15 mouse cellular contexts compared by ENCODE assay signal in genomic region chr5:111595438-111595837, GRCm38 (mm10).
DNase-seq lines count a peak whose midpoint lies in the region; ATAC-seq and TF ChIP-seq lines count a peak whose summit lies in the region.
"Had no signal": no experiment of that assay in that cellular context is flagged by ENCODE, and none has a peak within 500 bp of the region (broad histone marks: within the 10 kb centered on the region; RNA-seq: fewer than 3 reads in every experiment).

No protein-coding gene starts in this region.

- no peak overlapping the region for H3K4me2 ChIP-seq in liver, postnatal 0 days (ENCODE audit: low read depth, low read length)
- H3K4me2 ChIP-seq in forebrain, embryonic 15.5 days (replicated peaks): no peak overlapping the region
- no peak overlapping the region for H3K4me2 ChIP-seq in liver, embryonic 14.5 days (ENCODE audit: low read depth)
- H3K4me2 ChIP-seq: limb, embryonic 12.5 days had no signal

- no peak for TF ChIP-seq CTCF in liver, postnatal 0 days (IDR thresholded peaks at IDR 0.05; ENCODE audit: low read depth)
- no peak for TF ChIP-seq CTCF in liver, embryonic 14.5 days (IDR thresholded peaks at IDR 0.05; ENCODE audit: low read depth)

- 56% methylated on average over 12 of the region's 12 CpGs for WGBS in liver, postnatal 0 days (ENCODE audit: insufficient replicate concordance)
- 9% methylated on average over 12 of the region's 12 CpGs for WGBS in forebrain, embryonic 15.5 days
- 29% methylated on average over 12 of the region's 12 CpGs for WGBS in liver, embryonic 14.5 days (ENCODE audit: insufficient replicate concordance)

- H3K9ac ChIP-seq in liver, postnatal 0 days (replicated peaks): no peak overlapping the region
- H3K9ac ChIP-seq in forebrain, embryonic 15.5 days (replicated peaks): no peak overlapping the region; the same call in 1 of the 2 replicates
- no peak overlapping the region for H3K9ac ChIP-seq in liver, embryonic 14.5 days (replicated peaks)
- H3K9ac ChIP-seq: limb, embryonic 12.5 days had no signal

- H3K4me3 ChIP-seq in liver, postnatal 0 days (ENCODE audit: low read depth, low read length): no peak overlapping the region
- H3K4me3 ChIP-seq in forebrain, embryonic 15.5 days: no peak overlapping the region
- H3K4me3 ChIP-seq in liver, embryonic 14.5 days (ENCODE audit: insufficient read depth in 1 of 2, low read depth in 2 of 2, low read length in 2 of 2): no peak overlapping the region
- H3K4me3 ChIP-seq: erythroblast, embryonic 14.5 days; limb, embryonic 12.5 days had no signal

- H3K4me1 ChIP-seq in liver, postnatal 0 days (ENCODE audit: insufficient read depth): no peaks in the 10 kb centered on the region
- peaks cover 61% of the 10 kb centered on the region for H3K4me1 ChIP-seq in forebrain, embryonic 15.5 days
- no peaks in the 10 kb centered on the region; a peak in 1 of 4 replicates for H3K4me1 ChIP-seq in liver, embryonic 14.5 days (replicated peaks; ENCODE audit: control insufficient read depth in 2 of 2, insufficient read depth in 2 of 2, low read length in 1 of 2)

- TF ChIP-seq EP300 in liver, postnatal 0 days (IDR thresholded peaks at IDR 0.05; ENCODE audit: low read depth): no peak
- no peak for TF ChIP-seq EP300 in liver, embryonic 14.5 days (IDR thresholded peaks at IDR 0.05; ENCODE audit: low read depth)

- no peaks in the 10 kb centered on the region for H3K36me3 ChIP-seq in liver, postnatal 0 days (replicated peaks; ENCODE audit: insufficient read depth, low read length)
- H3K36me3 ChIP-seq in forebrain, embryonic 15.5 days: no peaks in the 10 kb centered on the region
- H3K36me3 ChIP-seq in liver, embryonic 14.5 days (replicated peaks; ENCODE audit: control insufficient read depth, insufficient read depth, low read depth): no peaks in the 10 kb centered on the region
- H3K36me3 ChIP-seq: limb, embryonic 12.5 days had no signal

- H3K27me3 ChIP-seq in liver, postnatal 0 days (ENCODE audit: insufficient read depth, low read length): no peaks in the 10 kb centered on the region
- no peaks in the 10 kb centered on the region for H3K27me3 ChIP-seq in forebrain, embryonic 15.5 days
- H3K27me3 ChIP-seq in liver, embryonic 14.5 days (ENCODE audit: control insufficient read depth, insufficient read depth, low read length): no peaks in the 10 kb centered on the region

- peak; percentile 30 for DNase-seq in liver
- no peak for DNase-seq in liver, postnatal 0 days
- no peak for DNase-seq in liver, embryonic 14.5 days (ENCODE audit: low read depth in 3 of 3, low spot score in 3 of 3)
- peak; percentile 85 for DNase-seq in retina, postnatal 1 day
- no peak for DNase-seq in frontal cortex, postnatal 10 days (ENCODE audit: low spot score in 2 of 2)
- DNase-seq in ovary, postnatal 14 days (ENCODE audit: low spot score): no peak
- no peak for DNase-seq in spleen, postnatal 4 days (ENCODE audit: low spot score in 2 of 2)
- DNase-seq: adrenal gland, postnatal 10 days; cerebellum, adult 2 months; kidney, postnatal 36 days had no signal

- no peak overlapping the region for H3K27ac ChIP-seq in liver, postnatal 0 days (ENCODE audit: low read depth)
- peak overlapping the region; percentile 93 for H3K27ac ChIP-seq in forebrain, embryonic 15.5 days (replicated peaks)
- no peak overlapping the region for H3K27ac ChIP-seq in liver, embryonic 14.5 days
- H3K27ac ChIP-seq: limb, embryonic 12.5 days; macrophage had no signal

- no peaks in the 10 kb centered on the region for H3K9me3 ChIP-seq in liver, postnatal 0 days (ENCODE audit: low read length)
- H3K9me3 ChIP-seq in forebrain, embryonic 15.5 days: no peaks in the 10 kb centered on the region
- H3K9me3 ChIP-seq in liver, embryonic 14.5 days (ENCODE audit: control insufficient read depth, low read length): no peaks in the 10 kb centered on the region
- H3K9me3 ChIP-seq: limb, embryonic 12.5 days had no signal

- ATAC-seq in liver, postnatal 0 days: no peak
- ATAC-seq in forebrain, embryonic 15.5 days (replicated peaks): peak; percentile 91
- ATAC-seq in liver, embryonic 14.5 days (ENCODE audit: insufficient read depth): 0 out of 2 replicates have a peak, but pooled peaks have one; percentile 23
- ATAC-seq: Patski had no signal

Comparison
In these comparisons a context has a peak if more than half of its experiments do, and no peak if none do; other contexts are left out.
1. DNase-seq: peak in liver (single experiment) and retina, postnatal 1 day (single experiment); none in liver, postnatal 0 days (single experiment), liver, embryonic 14.5 days (0 of 3), frontal cortex, postnatal 10 days (0 of 2), ovary, postnatal 14 days (single experiment) and spleen, postnatal 4 days (0 of 2).